In the genomic region with DNA sequence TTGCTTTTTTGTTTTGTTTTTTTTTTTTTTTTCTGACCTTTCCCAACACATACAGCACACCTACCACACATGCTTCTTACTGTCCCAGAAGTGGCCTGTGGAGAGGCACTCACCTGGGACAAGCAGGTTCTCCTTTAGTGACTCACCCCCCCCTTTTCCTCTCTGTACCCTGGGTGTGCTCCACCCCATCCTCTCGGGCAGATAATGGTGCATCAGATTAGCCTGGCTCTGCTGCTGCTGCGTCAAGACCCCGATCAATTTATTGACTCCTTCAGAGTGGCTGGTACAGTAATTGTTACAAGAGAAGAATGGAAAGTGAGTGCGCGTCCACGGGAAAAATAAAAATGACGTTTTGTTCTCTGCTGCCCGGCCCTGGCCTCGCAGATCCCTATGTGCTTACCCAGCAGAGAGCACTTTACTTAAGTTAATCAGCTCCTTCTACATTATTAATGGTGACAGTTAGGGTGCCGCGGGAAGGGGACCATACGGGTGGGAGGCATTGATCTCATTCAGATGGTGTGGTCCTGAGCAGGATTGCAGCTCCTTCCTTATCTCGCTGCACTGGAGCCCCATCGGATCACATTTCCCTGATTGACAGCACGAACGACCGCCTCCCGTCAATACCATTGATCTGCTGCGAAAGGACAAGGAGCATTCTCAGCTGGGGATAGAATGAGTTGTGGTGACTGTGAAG, we compare ENCODE assay signal across 9 mouse cellular contexts.
DNase-seq lines count a peak whose midpoint lies in the region; ATAC-seq and TF ChIP-seq lines count a peak whose summit lies in the region.
"Had no signal": no experiment of that assay in that cellular context is flagged by ENCODE, and none has a peak within 500 bp of the region (broad histone marks: within the 10 kb centered on the region; RNA-seq: fewer than 3 reads in every experiment).

No protein-coding gene starts in this region.

- H3K9me3 ChIP-seq in stomach, embryonic 15.5 days: no peaks in the 10 kb centered on the region
- no peaks in the 10 kb centered on the region for H3K9me3 ChIP-seq in stomach, postnatal 0 days (ENCODE audit: control insufficient read depth, low read length)
- no peaks in the 10 kb centered on the region for H3K9me3 ChIP-seq in midbrain, embryonic 10.5 days (replicated peaks)

- H3K4me2 ChIP-seq in stomach, embryonic 15.5 days: 0 out of 2 replicates have a peak overlapping the region, but pooled peaks have one; percentile 17
- H3K4me2 ChIP-seq in stomach, postnatal 0 days (replicated peaks; ENCODE audit: low read depth): no peak overlapping the region
- H3K4me2 ChIP-seq: lung, embryonic 14.5 days had no signal

- no peak overlapping the region for H3K9ac ChIP-seq in stomach, embryonic 15.5 days
- H3K9ac ChIP-seq in stomach, postnatal 0 days (ENCODE audit: low read length): no peak overlapping the region
- H3K9ac ChIP-seq: lung, embryonic 14.5 days had no signal

- H3K27ac ChIP-seq in stomach, embryonic 15.5 days: no peak overlapping the region
- H3K27ac ChIP-seq in stomach, postnatal 0 days (replicated peaks): no peak overlapping the region
- H3K27ac ChIP-seq in midbrain, embryonic 10.5 days (replicated peaks): peak overlapping the region; percentile 9; the same call in 1 of the 2 replicates

- TF ChIP-seq EP300 in stomach, postnatal 0 days (optimal IDR thresholded peaks at IDR 0.05): no peak

- H3K27me3 ChIP-seq in stomach, embryonic 15.5 days (replicated peaks): no peaks in the 10 kb centered on the region
- no peaks in the 10 kb centered on the region for H3K27me3 ChIP-seq in stomach, postnatal 0 days (ENCODE audit: control insufficient read depth, insufficient read depth, low read length)
- H3K27me3 ChIP-seq in midbrain, embryonic 10.5 days (ENCODE audit: low read depth, poor library complexity, severe bottlenecking): peaks cover 35% of the 10 kb centered on the region

- H3K4me1 ChIP-seq in stomach, embryonic 15.5 days: no peaks in the 10 kb centered on the region
- no peaks in the 10 kb centered on the region for H3K4me1 ChIP-seq in stomach, postnatal 0 days (replicated peaks; ENCODE audit: control insufficient read depth, insufficient read depth)
- peaks cover 33% of the 10 kb centered on the region for H3K4me1 ChIP-seq in midbrain, embryonic 10.5 days

- 31% methylated on average over 19 of the region's 19 CpGs for WGBS in stomach, embryonic 15.5 days
- WGBS in stomach, postnatal 0 days: 39% methylated on average over 19 of the region's 19 CpGs
- 19% methylated on average over 19 of the region's 19 CpGs for WGBS in midbrain, embryonic 10.5 days

- no peak for ATAC-seq in stomach, embryonic 15.5 days (ENCODE audit: insufficient read depth, low FRiP score, low read depth)
- no peak for ATAC-seq in stomach, postnatal 0 days (ENCODE audit: low FRiP score, low TSS enrichment)

- TF ChIP-seq CTCF in stomach, postnatal 0 days (IDR thresholded peaks at IDR 0.05; ENCODE audit: low read depth): no peak

- no peaks in the 10 kb centered on the region for H3K36me3 ChIP-seq in stomach, embryonic 15.5 days
- H3K36me3 ChIP-seq in stomach, postnatal 0 days (ENCODE audit: control insufficient read depth, insufficient read depth, low read length): no peaks in the 10 kb centered on the region
- H3K36me3 ChIP-seq in midbrain, embryonic 10.5 days: no peaks in the 10 kb centered on the region

- peak; percentile 60 for DNase-seq in embryo, embryonic 10 days (ENCODE audit: low spot score)
- DNase-seq in embryo, embryonic 9.5 days (ENCODE audit: extremely low spot score): no peak
- no peak for DNase-seq in stomach, postnatal 0 days (ENCODE audit: low spot score)
- DNase-seq in midbrain, embryonic 10.5 days (ENCODE audit: low spot score): peak; percentile 41
- DNase-seq in spleen, adult 18-20 months: no peak
- no peak for DNase-seq in urinary bladder, postnatal 4 days (ENCODE audit: low spot score in 2 of 2)
- no peak for DNase-seq in ovary, postnatal 14 days (ENCODE audit: low spot score)
- DNase-seq: lung, embryonic 14.5 days had no signal

- H3K4me3 ChIP-seq in stomach, embryonic 15.5 days (replicated peaks): no peak overlapping the region
- H3K4me3 ChIP-seq in stomach, postnatal 0 days (ENCODE audit: low read depth, low read length): no peak overlapping the region
- peak overlapping the region; percentile 19; the same call in 1 of the 2 replicates for H3K4me3 ChIP-seq in midbrain, embryonic 10.5 days

Comparison
In these comparisons a context has a peak if more than half of its experiments do, and no peak if none do; other contexts are left out.
1. DNase-seq: peak in embryo, embryonic 10 days (single experiment) and midbrain, embryonic 10.5 days (single experiment); none in embryo, embryonic 9.5 days (single experiment), stomach, postnatal 0 days (single experiment), spleen, adult 18-20 months (0 of 2), urinary bladder, postnatal 4 days (0 of 2) and ovary, postnatal 14 days (single experiment).